Mouse (Mus musculus) heart, postnatal 10 days (tissue): ENCODE results near the gene Parp11. TPM values are rescaled to one million over a fixed set of nuclear protein-coding genes. Genes with fewer than 3 reads are reported as not detected.

Experiments used
- DNase-seq, 2 experiments: peaks; one replicate each; pipeline ENCODE4 v3.0.0; 2021
- intact Hi-C: fragments of 180-260 bp; cut with DNase I; formaldehyde crosslinking; loops from one replicate; pipeline ENCODE4 v1.15.1; 2025
- total RNA-seq, 2 experiments: library from RNA; stranded (reverse); gene quantifications; 2 replicates each; pipeline ENCODE4 v1.2.3; 2021

Gene Parp11
- total RNA-seq, result 1 to 10 TPM; 8.5 to 10.0 TPM

GRCm38 (mm10) chr6:127446436-127446890 lies at the start of gene Parp11:
Parp11 (plus strand) TSS chr6:127446840.
- intact Hi-C loops, result loop anchor here (1.0 to 5.0 kb wide), 4 partner anchors 69 to 298 kb away; no protein-coding TSS in a partner anchor
- peak; percentile 70 to 83 for DNase-seq

- DNase-seq, result no peak
- intact Hi-C loops, result no loop called here
Observed at GRCm38 (mm10) chr6:127398073-127398472, 48.6 kb upstream of the Parp11 start.

GRCm38 (mm10) chr6:127401419-127401818 lies 45.2 kb upstream of the Parp11 start:
- no peak for DNase-seq
- intact Hi-C loops, result no loop called here

- peak; percentile 16 to 46 for DNase-seq
- intact Hi-C loops, result no loop called here
Observed at GRCm38 (mm10) chr6:127404070-127404810, 42.4 kb upstream of the Parp11 start.

DNA sequence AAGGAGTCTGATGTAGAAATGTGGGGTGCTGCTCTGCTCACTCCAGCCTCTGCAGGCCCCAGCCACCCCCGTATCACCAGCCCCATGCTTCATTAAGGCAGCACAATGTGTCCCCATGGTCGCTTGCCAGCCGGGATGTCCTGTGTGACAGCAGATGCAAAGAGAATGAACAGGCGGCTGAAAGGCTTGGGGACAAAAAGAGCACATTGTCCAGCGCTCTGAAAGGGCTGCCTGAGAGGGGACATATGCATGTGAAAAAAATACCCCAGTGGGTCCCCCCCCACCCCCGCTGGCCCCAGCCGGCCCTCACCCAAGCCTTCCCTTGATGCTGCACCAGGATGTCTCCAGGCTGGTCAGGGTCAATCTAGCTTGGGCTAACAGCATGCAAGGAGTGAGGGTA lies 41.0 kb upstream of the Parp11 start:
- DNase-seq, result no peak
- intact Hi-C loops, result no loop called here

GRCm38 (mm10) chr6:127407742-127408141 lies 38.9 kb upstream of the Parp11 start:
- DNase-seq, result peak in 1 of 2 experiments; percentile 3
- intact Hi-C loops, result no loop called here

GRCm38 (mm10) chr6:127417525-127418184 lies 29.0 kb upstream of the Parp11 start:
- intact Hi-C loops, result no loop called here

GRCm38 (mm10) chr6:127418322-127418721 lies 28.3 kb upstream of the Parp11 start:
- intact Hi-C loops, result no loop called here
- no peak for DNase-seq

More at GRCm38 (mm10) chr6:127417525-127418184, 29.0 kb upstream of the Parp11 start:
- no peak for DNase-seq

GRCm38 (mm10) chr6:127420115-127420514 lies 26.5 kb upstream of the Parp11 start:
- DNase-seq, result no peak
- intact Hi-C loops, result no loop called here

DNA sequence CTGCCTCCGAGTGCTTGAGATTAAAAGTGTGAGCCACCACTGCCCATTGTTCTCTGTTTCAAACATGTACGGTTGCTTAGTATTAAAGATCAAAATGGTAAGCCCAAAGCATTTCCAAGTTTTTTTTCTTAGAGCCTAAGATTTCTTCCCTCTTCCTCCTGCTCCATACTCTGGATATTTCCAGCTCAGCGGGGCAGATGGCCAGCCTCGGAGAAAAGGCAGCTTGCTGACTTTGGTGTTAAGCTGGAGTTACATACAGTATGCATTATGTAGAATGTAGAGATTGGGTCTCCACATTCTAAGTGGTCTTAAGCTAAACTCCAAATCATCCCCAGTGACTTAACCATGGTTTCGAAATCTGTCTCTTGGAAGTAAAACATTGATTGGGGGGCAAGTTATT lies 21.5 kb upstream of the Parp11 start:
- no peak for DNase-seq
- intact Hi-C loops, result no loop called here

DNA sequence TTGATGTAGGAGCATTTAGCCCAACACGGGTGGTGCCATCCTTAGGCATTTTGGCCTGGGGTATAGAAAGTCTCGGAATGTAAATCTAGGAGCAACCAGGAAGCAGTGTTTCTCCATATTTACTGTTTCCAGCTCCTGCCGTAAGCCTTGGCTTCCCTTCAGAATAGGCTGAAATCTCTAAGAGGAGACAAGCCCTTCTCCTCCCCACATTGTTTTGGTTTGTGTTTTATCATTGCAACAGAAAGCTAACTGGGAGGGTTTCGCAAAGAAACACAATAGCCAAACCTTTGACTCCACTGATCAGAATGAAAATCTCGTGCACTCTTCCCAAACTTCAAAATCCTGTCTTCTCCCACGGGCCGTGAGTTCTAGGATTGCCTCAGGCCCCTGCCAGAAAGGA lies 15.9 kb upstream of the Parp11 start:
- no peak for DNase-seq
- intact Hi-C loops, result no loop called here

DNA sequence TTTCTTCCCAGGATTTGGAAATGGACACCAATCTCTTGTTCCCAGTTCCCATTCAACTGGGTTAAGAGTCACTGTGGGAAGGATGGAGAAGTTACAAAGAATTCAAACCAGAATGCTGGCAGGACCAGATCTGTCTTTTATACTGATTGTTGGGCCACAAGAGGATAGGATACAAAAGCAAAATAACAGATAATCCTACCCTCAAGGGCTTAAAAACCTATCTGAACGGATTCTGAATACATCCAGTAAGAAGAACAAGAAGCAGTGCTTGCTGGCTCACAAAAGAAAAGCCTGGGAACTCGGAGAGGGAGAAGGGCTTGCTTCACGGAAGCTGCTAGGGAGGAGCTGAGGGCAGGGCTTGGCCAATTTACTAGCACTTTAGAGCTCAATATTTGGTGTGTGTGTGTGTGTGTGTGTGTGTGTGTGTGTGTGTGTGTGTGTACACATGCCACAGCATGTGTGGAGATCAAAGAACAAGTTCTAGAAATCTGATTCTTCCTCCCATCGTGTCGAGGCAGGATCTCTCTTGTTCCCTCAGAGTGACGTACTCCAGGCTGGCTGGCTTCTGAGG lies 15.4 kb upstream of the Parp11 start:
- intact Hi-C loops, result no loop called here
- no peak for DNase-seq

DNA sequence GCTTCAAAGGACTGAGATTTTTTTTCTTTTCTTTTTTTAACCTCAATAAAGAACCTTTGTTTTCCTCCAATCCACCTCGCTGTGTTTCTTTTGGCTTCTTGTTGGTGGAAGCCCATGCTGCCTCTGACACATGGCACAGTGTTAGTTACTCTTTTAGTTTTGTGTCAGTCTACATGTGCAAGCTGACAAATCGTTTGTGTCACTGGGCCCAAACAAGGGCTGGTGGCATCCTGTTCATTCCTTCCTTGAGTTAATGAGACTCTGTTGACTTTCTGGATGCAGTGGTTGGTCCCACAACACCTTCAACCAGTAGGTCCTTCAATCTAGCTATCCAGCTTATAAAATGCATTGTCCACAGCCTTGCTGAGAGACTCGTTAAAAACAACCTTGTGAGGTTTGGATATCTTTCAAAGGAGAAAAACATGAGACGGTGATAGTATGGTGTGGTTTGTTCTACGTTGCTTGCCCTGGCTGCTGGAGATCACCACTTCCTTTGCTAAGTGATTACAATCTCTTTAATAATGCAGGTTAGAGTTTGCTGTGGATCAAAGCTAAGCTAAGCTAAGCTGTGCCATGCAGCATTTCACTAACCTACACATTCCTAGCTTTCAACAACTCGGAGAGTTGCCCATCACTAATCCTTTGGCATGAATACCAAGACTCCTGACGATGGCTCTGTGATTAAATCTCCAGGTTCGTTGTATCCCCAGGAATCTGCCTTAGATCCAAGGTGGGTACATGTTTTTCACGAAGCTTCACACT lies 12.6 kb upstream of the Parp11 start:
- intact Hi-C loops, result no loop called here
- DNase-seq, result no peak

DNA sequence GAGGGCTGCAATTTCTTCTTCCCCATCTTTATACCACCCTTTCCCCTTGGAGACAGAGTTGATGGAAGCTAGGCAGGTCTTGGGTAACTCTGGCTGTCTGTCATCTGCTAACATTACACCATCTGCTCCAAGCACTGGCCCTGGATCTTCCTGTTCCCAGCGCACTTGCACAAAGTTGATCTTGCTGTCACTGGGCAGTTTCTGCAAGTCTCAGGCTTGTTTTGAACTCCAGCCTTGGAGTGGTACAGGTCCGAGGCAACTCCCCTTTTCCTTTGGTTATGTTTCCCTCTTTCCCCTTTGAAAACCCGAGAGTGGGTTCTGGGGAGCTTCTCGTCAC lies 12.0 kb upstream of the Parp11 start:
- DNase-seq, result no peak
- intact Hi-C loops, result no loop called here

GRCm38 (mm10) chr6:127439063-127439462 lies 7.6 kb upstream of the Parp11 start:
- intact Hi-C loops, result no loop called here
- no peak for DNase-seq

DNA sequence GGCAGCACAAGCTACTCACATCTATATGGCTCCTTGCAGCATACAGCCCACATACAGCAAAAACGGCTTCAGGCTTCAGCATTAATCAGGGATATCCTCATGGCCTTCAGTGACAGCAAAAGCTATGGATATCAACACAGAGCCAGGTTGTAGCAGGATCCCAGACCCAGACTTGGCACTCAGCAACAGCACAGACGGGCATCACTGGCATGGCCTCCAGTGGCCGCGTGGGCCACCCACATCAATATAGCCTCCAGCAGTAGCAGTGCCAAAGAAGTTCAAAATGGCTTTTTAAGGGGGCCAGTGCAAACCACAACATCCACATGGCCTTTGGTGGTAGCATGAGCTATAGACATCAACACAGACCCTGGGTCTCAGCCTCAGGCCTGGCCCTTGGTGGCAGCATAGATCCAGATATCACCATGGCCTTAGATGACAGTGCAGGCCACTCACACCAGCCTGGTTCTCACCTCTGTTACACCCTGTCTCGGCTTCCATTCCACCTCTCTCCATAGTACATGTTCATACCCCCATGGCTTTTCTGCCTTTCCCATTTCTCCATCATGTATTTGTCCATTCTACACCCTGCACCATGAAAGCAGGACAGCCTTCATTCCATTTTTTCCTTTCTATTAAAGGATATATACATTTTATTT lies 7.0 kb upstream of the Parp11 start:
- intact Hi-C loops, result no loop called here

GRCm38 (mm10) chr6:127440416-127441104 lies 6.1 kb upstream of the Parp11 start:
- intact Hi-C loops, result no loop called here
- no peak for DNase-seq

More for the DNA sequence above, 7.0 kb upstream of the Parp11 start:
- DNase-seq, result no peak

DNA sequence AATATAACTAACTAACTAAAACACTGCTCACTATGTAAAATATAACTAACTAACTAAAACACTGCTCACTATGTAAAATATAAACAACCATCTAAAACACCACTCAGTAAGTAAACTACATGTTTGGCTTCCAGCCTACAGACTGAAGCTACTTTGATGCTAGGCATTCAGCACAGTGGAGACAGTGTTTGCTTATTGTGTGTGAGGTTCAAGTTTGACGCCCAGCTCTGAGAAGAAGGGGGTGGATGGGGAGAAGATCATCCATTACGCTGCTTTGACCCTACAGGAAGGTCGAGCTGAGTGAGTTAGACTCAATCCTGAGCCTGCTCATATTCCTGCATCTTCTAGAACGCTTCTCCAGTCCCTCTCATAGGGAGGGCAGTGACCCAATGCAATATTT lies 4.1 kb upstream of the Parp11 start:
- DNase-seq, result no peak
- intact Hi-C loops, result no loop called here

DNA sequence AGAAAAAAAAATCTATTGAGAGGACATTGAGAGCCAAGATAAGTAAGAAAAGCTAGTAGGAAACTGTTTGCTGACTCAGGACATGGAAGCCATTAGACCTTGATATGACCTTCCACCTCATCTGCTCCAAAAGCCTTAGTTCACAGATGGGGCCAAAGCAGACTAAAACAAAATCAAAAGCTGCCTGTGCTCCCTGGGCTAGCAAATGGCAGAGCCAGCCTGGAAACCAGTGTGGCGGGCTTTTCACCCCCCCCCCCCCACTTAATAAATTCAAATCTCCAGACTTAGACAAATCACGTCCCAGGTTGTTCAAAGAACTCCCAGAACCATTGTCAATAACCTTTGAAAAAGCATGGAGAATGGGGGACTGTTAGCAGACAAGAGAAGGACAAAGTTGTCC lies 2.7 kb upstream of the Parp11 start:
- intact Hi-C loops, result loop anchor here (2.0 kb wide), 1 partner anchor 489 kb away; no protein-coding TSS in a partner anchor
- no peak for DNase-seq

DNA sequence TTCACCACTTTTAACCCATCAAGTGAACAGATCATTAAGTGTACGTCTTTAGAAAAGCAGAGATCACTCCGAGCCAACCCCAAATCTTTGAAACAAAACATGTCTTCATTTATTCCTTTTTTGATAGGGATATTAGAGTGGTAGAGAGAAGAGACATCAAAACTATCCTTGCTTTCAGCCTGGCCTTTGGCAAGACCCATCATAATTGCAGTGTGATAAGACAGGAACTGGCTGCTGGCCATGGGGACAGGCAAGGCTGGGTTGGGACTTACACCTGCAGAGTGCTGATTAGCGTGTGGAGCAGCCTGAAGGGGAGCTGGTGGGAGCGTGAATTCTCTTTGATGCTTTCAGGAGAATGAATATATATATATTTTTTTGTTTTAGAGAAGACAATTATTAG lies 2.2 kb upstream of the Parp11 start:
- intact Hi-C loops, result loop anchor here (2.0 kb wide), 1 partner anchor 490 kb away; no protein-coding TSS in a partner anchor
- DNase-seq, result peak; percentile 41 to 67
